Mouse (Mus musculus) naive thymus-derived CD4-positive, alpha-beta T cell, adult 2 months (primary cell): ENCODE data around the gene Ccdc28a.

Experiments
- DNase-seq: peaks from one replicate; pipeline ENCODE4 v3.0.0-alpha.2; 2011; ENCODE audit warnings: low read depth

Ccdc28a gene

DNA sequence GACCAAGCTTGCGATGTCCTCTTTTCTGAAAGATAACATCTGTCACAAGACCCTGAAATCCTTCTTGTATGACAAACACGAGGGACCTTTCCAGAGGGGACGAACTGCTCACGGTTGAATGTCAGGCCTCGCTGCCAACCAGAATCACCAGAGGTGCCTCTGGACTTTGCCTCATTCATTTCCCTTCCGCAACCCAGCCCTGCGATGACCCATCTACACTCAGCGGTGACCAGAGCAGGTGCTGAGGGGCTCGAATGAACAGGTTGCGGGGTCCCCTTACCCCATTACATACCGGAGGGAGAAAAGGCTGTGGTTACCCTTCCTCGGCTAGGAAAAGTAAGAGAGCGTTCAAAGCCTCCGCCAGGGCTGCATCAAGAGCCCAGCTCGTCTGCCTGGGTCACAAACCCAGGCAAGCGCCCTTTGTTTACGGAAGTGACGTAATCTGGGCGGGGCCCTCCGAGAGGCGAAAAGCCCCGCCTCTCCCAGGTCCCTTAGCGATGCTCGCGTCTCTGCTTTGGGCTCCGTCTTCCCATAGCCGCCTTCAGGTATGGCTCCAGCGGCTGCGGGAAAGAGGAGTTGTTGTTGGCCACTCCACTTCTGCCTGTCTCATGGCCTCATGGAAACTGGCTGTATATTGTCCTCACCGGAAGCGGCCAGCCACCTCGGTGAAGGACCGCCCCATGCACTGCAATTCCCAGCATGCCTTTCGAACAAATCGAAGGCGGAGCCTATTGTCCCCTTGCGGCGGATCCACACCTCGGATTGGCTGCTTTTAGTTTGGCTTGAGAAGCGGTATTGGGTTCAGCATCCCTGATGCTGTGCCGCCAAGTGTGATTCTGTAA, at the start of gene Ccdc28a:
Ccdc28a (minus strand) TSS at position 439 of the 842 bp plus-strand sequence.
- peak; percentile 99 for DNase-seq

DNA sequence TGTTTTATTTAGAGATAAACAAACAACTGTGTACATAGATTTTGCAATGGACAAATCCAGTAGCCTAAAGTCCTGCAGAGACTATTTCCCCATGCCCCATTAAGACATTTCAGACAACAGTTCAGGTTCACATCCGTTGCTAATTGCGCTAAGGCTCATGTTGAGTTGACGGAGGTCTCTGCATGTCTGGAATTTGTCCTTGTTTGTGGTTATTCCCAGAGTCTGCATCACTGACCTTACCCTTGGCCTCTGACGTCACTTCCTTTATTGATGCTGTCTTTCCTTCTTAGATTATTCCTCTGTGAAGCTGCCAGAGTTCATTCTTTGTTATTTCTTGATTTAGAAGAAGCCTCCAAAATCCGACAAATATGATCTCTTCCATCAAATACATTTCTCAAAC, 49.2 kb upstream of the Ccdc28a start:
- no peak for DNase-seq

DNA sequence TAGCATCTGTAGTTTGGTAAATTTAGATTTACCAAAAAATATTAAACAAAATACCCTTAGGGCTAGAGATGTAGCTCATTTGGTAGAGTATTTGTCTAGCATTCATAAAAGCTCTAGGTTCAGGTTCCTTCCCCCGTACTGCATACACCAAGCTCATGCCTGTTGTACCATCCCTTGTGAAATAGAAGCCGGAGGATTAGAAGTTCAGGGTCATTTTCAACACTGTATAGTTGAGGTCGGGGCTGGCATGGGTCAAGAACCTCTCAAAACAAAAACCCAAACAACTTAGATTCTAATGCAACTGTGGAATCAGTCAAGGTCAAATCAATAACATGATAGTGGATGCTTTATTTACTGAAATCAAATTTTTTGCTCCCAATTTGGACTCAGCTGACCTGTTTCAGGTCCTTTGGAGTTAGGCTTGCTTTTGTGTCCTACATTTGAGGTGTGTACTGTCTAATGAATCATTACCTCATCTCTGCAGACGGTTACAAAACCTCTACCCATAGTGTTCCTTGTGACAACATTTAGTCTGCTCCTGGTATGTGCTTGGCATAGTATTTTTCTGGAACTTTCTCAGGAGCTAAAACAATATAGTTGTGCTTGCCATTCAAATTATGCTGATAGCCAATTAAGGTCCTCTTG, 41.4 kb upstream of the Ccdc28a start:
- DNase-seq, result no peak

DNA sequence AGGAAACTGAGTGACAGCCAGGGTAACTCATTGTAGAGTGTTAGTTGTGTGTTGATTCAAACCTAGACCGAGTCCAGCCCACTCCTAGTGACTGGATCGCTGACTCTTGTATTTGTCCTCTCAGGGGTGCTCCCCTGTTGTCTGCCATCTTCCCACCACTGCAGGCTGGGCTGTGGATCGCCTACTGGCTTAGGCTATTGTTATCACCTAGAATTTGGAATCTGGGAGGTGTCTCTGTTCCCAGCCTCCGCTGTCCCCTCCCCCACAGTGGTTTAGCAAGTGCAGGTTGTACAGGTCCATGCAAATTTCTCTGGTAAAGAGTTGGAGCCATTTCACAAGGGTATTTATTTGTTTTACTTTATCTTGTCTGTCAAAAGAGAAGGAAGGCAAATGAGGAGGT, 16.5 kb upstream of the Ccdc28a start:
- DNase-seq, result no peak

DNA sequence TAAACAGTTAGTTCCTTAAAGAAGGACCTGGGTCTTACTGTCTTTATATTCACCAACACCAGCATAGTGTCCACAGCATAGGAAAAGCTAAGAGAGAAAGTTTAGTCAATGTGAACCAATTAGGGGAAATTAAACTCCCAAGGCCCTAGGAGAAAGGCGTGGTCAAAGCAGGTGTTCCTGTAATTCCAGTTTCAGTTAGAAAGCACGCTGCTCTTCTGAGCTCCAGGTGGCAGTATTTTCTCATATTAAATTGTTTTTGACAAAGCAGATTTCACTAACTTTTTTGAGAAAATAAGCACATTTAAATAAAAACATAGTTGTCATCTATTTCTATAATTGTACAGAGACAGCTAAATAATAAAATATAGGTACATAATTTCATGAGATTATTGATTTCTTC, 8.8 kb upstream of the Ccdc28a start:
- no peak for DNase-seq

DNA sequence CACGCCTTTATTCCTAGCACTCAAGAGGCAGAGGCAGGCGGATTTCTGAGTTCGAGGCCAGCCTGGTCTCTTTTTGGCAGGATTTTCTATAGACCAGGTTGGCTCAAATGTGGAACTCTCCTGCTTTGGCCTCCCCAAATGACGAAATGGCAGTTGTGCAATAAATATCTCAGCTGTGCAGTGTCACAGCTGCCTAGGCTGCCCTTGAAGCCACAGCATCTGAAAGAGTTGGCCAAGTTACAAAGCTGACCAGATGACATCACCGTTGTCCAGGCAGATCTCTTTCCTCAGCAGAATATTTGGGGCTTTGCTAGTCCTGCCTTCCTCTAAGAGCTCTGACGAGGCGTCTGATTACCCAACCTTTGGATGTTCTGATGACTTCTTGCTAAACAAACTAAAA, 2.4 kb upstream of the Ccdc28a start:
- DNase-seq, result no peak

DNA sequence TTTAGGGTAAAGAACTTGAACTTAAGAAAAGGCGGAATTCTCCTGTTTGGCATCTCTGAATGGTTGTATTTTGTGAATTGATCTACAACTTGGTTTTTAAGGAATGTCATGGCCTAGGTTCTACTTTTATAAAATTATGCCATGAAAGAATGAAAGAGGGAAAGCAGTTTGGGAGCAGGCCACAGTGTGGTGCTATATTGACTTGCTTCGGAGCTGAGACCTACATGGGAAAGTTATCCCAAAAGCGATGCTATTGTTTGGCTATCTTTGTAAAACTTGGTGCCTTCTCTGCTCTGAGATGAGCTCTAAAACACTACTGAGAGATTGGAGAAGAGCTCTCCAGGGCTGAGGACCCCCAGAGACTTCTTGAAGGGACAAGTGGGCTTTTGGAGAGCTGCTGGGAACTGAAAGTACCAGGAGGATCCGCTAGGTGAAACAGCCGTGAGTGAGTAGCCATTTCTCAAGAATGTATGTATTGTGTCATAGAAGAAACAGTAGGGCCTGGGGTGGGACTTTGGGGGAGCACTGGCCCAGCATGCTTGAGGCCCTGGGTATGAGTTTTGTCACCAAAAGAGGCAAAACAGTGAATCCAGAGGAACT, 1.6 kb upstream of the Ccdc28a start:
- DNase-seq, result peak; percentile 7

DNA sequence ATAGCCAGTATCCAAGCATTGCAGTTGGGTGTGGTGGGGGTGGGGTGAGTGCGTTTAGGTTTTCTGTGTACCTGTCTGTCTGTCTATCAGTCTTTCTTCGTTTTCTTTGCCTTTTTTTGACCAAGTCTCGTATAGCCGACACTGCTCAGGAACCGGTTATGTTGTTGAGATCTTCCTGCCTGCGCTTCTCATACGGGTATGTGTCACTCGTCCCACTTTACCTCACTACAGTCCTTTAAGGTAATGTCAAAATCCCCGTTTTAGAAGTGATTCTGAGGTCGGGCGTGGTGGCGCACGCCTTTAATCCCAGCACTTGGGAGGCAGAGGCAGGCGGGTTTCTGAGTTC, 577 bp upstream of the Ccdc28a start:
- DNase-seq, result no peak

DNA sequence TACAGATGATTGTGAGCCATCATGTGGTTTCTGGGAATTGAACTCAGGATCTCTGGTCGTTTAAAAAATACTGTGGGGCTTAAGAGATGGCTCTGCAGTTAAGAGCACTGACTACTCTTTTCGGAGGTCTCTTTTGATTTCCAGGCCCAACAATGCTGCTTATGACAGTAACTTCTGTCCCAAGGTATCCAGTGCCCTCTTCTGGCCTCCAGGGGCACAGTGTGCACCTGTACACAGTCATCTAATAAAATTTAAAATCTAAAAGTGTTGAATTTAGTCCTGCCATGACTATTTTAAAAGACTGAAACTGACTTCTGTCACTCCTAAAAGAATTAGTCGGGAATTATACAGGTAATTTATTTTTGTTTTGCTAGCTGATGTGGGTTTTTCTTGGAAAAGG, 907 bp downstream of the Ccdc28a start:
- DNase-seq, result peak; percentile 52

DNA sequence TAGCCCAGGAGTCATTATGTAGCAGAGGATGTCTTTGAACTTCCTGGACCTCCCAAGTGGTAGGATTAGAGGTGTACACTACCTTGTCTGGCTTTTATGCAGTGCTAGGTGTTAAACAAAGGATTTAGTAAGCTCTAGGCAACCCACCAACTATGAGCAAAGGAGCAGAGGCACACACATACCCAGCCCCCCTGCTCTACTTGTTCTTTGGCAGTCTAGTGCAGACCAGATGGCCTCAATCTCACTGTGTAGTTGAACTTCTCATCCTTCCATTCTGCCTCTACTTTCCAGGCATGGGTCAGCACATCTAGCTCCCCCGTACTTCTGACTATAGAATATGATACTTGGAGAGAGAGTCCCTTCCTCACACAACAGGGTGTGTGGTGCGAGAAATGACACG, 10.4 kb downstream of the Ccdc28a start:
- DNase-seq, result no peak

DNA sequence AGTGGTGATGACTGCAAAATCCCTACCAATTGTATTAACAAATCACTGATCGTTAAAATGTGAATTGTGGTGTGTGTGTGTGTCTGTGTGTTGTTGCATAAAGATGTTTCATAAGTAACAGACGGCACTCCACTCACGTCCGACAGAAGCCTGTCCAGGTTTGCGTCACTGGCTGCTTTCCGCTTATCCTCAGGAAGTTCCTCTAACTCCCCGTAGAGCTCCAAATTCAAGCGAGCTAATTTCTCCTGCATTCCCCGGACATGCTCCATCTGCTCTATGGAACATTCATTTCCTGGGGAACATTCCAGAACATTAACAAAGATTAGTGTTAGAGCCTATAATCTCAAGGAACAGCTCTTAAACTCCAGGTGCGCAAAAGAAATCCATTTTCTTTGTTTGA, 15.4 kb downstream of the Ccdc28a start:
- no peak for DNase-seq

DNA sequence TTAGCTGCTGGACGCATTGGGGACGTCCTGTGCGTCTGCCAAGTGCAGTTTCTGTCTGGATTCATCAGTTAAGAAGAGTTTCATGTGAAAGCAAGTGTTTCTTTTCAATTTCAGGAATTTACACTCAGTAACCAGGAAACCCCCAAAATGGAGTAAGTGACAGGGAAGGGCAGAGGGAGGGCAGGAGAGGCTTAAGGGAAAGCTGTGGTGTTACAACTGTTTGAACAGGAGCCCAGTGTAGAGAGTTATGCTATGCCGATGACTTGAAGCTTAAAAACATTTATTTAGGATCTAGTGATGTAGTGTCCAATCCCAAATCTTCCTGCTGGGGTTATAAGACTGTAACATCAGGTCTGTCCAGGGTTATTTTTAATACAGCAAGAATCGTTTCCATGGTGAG, 20.7 kb downstream of the Ccdc28a start:
- no peak for DNase-seq

DNA sequence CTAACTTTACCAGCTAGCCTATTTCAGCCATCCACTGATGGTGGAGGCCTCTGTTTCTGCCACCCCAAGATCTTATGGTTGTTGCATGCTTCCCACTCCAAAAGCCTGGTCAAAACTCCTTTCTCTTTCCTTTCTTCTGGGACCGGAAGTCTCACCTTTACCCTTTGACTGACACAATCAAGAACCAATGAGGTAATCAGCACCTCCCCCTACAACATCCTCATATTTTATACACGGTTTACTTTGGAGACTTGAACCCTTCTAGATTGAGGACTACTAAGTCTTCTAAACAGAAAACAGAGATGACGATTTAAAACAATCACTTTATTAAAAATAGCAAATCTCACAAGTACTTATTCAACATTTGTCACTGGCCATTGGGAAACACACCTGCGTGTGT, 21.4 kb downstream of the Ccdc28a start:
- no peak for DNase-seq

DNA sequence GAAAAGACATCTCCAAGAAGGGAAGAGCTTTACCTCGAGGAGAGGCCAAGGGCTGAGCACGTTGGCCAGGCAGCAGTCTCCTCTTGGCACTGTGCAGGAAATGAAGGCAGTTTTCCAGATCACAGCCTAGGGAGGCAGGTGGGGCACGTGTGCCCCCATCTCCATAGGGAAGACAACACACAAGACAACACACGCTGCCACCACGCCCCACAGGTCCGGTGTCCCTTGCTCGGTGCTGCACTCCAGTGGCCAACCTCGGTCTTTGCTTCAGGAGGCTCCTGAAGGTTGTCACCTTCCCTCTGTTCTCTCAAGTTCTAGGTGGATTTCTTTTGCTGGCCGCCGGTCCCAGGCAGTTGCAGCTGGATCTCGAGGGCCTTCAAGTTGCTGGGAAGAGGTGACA, 24.1 kb downstream of the Ccdc28a start, which contains the start of gene Ect2l:
Ect2l (minus strand) TSS at position 165 of the 400 bp plus-strand sequence.
- DNase-seq, result peak; percentile 61

DNA sequence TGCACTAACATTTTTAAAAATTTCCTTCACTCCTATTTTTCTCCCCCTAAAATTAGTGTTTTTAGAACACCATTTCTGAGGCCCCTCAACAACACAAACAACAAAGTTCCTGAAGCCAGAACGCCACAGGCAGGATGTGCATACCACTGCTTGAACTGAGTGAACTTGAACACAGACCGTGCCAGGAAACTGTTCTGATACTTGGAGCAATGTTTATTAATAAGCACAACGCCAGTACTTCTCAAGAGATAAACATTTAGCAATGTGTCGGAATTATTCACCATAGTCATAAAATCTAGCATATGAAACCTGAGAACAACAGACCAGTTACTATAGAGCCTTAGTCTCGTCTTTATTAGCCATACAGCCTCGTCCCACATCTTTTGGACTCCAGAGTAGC, 24.7 kb downstream of the Ccdc28a start:
- DNase-seq, result no peak

DNA sequence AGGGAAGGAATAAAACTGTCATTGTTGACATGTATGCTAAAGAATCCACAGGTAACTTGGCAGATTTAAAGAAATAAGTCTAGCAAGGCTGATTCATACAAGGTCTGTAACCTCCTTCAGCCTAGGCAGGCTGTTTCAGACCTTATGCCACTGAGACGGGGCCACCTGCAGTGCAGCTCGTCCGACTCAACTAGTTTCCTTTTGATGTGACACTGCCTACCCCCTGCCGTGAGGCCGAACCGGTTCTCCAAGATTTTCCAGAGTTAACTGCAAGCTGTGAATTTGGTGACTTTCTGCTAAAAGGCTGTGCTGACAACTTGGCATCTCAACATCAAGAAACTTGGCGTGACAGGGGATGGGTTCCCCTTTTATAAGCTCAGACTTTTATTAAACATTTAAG, 30.7 kb downstream of the Ccdc28a start:
- no peak for DNase-seq

DNA sequence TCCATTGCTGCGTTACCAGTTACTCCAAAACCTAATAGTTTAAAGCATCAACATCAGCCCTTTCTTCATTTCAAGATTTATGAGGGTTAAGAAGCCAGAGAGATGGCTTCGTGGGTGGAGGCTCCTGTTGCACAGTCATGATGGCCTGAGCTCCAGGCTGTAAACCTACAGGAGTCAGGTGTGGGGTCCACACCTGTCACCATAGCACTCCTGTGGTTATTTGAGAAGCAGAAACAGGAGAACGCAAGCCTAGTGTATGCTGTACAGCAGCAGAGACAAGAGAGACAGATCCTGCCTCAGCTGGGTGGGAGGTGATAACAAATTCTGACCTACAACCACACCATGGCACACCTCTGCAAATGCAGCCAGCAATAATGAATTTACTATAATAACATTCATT, 32.4 kb downstream of the Ccdc28a start:
- no peak for DNase-seq

DNA sequence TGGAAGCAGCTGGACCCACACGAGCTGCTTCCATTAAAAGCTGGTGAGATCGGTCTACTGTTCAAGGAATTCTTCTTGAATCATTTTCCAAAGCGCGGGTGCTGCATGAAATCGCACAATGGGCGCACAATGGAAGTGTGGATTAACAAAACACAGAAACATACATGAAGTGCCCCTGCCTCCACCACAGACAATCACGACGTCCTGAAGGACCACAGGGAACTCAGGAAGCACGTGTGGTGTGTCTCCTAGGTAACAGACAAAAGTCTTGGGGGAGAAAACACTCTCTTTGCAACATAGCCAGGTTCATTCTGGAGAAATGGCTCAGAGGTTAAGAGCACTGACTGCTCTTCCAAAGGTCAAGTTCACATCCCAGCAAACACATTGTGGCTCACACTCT, 34.1 kb downstream of the Ccdc28a start:
- DNase-seq, result no peak

DNA sequence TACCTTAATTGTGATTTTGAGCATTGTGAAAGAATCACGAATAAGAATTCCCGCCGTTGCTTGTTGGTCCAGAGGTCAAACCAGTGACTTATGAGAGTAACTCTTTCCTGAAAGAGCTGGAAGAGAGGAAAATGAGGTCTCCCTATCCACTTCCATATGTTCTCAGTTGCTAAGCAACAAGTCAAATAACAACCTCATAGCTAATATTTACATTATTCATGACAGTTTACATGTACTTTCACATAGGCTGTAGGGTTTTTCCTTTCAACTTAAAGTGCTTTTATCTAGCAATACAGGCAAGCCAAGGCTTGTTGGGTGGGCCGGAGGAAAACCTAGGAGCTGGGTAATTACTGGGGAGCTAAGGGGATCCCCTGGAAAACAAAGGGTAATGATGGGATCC, 34.9 kb downstream of the Ccdc28a start:
- no peak for DNase-seq

DNA sequence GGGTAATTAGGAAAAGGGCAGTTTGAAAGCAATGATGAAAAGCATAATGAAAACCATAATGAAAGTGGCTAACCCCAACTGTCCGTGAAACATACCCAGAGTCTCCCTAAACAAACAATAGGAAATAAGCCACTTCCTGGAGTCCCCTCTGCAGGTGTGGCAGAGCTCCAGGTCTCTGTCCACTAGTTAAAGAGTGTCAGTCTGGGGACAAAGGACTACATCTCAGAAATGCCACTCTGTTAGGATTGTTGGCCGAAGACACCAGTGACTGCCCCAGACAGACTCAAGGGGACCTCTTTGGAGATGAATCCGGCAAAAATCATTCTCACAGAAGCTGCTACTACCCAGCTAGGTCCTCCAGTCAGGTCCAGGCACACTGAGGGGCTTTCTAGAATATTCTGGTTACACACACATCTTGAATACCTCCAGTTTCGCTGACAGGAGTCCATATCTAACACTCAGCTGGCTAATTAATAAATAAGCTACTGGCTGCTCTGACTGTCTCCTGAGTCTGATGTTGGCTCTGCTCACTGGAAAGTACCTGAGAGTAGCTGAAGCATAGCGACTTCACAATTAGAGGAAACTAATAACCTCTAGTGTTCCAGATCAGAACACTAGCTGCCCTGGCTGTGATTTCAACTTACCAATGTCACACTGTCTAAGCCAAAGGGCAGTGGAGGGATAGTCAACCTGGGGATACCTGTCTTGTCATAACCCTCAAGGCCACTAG, 36.3 kb downstream of the Ccdc28a start:
- no peak for DNase-seq

DNA sequence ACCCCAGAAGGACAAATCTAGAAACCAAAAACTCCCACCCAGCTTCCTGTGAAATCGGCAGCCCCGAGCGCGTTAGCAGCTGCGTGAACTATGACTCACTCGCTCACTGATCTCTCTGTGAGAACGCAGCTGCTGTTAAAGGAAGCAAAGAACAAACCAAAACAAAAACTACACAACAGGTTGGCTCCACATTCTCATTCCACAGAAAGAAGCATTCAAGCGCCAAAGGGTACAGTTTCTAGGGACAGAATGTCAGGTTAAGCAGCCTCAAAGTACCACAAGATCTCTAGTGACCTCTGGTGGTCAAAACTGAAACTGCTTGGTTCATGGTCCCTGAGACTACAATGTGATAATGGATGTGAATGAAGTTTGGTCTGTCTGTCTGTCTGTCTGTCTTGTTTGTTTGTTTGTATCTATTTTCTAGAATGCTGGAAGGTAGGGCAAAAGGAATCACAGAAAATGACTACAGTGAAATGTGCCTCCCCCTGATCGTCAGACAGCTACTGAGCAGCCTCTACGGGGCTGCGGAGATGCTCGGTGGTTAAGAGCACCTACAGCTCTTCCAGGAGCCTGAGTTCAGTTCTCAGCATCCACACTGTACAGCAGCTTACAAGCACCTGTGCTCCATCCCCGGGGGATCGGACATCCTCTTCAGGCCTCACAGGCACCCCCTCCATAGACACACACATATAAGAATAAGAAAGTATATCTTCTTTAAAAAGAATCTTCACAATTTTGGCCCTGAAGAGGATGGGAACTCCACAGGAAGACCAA, 37.4 kb downstream of the Ccdc28a start:
- DNase-seq, result peak; percentile 92

DNA sequence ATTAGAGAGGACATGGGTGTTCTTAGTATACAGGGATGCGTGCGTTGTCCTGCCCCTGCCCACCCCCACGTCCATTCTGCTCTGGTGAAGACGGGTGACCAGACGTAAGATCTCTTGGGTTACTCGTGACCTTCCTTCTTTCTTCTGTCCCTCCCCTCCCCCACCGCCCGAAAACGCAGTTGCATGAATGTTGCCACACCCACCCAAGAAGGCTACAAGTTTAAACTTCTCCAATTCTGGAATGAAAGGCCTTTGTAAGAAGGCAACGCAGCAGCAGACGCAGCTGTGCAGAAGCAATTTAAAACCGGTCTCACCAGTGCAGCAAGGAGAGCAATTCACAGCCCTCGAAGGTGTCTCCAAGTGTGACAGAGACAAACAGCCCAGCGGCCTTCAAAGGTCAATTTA, 40.1 kb downstream of the Ccdc28a start:
- DNase-seq, result no peak
